Mouse (Mus musculus) stomach, embryonic 14.5 days (tissue): ENCODE data around the gene Adgrf5. TPM values are rescaled to one million over a fixed set of nuclear protein-coding genes. Genes with fewer than 3 reads are reported as not detected.
"Not testable (repeated sequence)": the region's sequence is repeated elsewhere in the genome, so short reads cannot be mapped to it uniquely, and the experiment has no call there.

ENCODE experiments used
- ATAC-seq: fragments of 200-750 bp; cut with Nextera tagmentation; 2 replicates; pipeline ENCODE4 v1.8.0; 2017; ENCODE audit warnings: low read depth, moderate TSS enrichment; ENCODE audit not compliant: insufficient number of reproducible peaks, insufficient read depth, low FRiP score
- H3K27ac ChIP-seq: fragments of 300-500 bp; sonication (generic); 2 replicates; pipeline ENCODE4 v1.5.1; 2014; ENCODE audit warnings: mild to moderate bottlenecking, low read length, moderate library complexity, mixed read lengths
- H3K27me3 ChIP-seq: fragments of 300-500 bp; sonication (generic); 2 replicates; pipeline ENCODE4 v1.6.1; 2014; ENCODE audit warnings: low read length, control low read depth, mixed read lengths; ENCODE audit not compliant: control insufficient read depth, insufficient read depth
- H3K36me3 ChIP-seq: fragments of 300-500 bp; sonication (generic); 2 replicates; pipeline ENCODE4 v1.6.1; 2014; ENCODE audit warnings: mild to moderate bottlenecking, control low read depth, low read length, moderate library complexity, mixed read lengths; ENCODE audit not compliant: control insufficient read depth, insufficient read depth
- H3K4me1 ChIP-seq: fragments of 300-500 bp; sonication (generic); 2 replicates; pipeline ENCODE4 v1.6.1; 2014; ENCODE audit warnings: low read length, control low read depth, mixed read lengths; ENCODE audit not compliant: control insufficient read depth, insufficient read depth
- H3K4me2 ChIP-seq: fragments of 300-500 bp; sonication (generic); replicated peaks from 2 replicates; pipeline ENCODE4 v1.6.1; 2014; ENCODE audit warnings: low read depth, low read length, control low read depth
- H3K4me3 ChIP-seq: fragments of 300-500 bp; sonication (generic); 2 replicates; pipeline ENCODE4 v1.5.1; 2014; ENCODE audit warnings: low read depth, low read length, control low read depth
- H3K9ac ChIP-seq: fragments of 300-500 bp; sonication (generic); replicated peaks from 2 replicates; pipeline ENCODE4 v1.6.1; 2014; ENCODE audit warnings: low read depth, mild to moderate bottlenecking, control low read depth, low read length, moderate library complexity, mixed read lengths
- H3K9me3 ChIP-seq: fragments of 300-500 bp; sonication (generic); 2 replicates; pipeline ENCODE4 v1.6.1; 2016; ENCODE audit warnings: low read depth, low read length, control low read depth; ENCODE audit not compliant: control insufficient read depth
- WGBS: fragments of 180-500 bp; shearing (Covaris S2); extraction: QIAGEN DNeasy Blood & Tissue Kit; methylation state at CpG from one replicate; pipeline ENCODE4 v1.1.7; 2014; 5-methylcytosine and 5-hydroxymethylcytosine counted together
- polyA plus RNA-seq: library from polyadenylated mRNA; unstranded; fragments of >200 nt; fragmentation: Nextera tagmentation; extraction: Ambion mirVana; gene quantifications from 2 replicates; pipeline ENCODE4 v1.2.1, GENCODE M21; 2014

The Adgrf5 gene
- polyA plus RNA-seq, 1 experiment from 2014 or later: 11.6 TPM

DNA sequence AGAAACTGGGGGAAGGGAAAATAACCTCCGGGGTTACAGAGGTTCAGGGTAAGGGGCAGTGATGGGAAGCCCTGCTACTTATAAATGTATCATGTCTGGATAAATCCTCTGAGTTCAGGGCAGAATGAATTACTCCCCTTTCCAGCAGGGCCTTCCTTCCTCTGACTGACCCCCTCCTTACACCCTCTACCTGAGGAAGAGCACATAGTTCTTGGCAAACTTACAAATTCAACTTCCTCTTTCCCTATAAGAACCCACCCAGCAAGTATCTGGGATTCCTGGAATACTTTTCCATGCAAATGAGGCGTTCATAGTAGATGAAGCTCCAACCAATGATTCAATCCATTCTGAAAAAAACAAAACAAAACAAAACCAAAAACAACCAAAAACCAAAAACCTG lies 22.6 kb upstream of the Adgrf5 start:
- ATAC-seq: no peak
- 85% methylated on average over 2 of the region's 2 CpGs for WGBS
- Histone ChIP-seq H3K4me3 (no peak overlapping the region), H3K9ac (no peak overlapping the region), H3K36me3 (no peaks in the 10 kb centered on the region), H3K27me3 (no peaks in the 10 kb centered on the region), H3K9me3 (no peaks in the 10 kb centered on the region), H3K4me2 (no peak overlapping the region), H3K27ac (no peak overlapping the region), H3K4me1 (no peaks in the 10 kb centered on the region)

DNA sequence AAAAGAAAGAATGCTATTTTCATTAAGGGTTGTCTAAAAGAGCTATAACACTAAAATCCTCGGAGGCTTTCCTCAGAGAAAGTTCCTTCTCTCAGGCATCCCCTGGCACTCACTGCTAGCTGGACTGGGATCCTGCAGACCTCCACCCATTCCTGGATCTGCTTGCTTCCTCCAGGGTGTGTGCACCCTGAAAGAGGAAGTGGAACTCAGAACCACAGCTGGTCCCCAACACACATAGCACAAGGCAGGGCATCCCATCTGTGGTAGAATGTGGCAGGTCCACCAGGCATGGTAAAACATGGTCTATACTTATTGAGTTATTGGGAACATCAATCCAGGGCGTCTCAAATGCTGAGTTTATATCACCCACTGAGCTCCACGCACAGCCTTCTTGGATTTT lies 22.0 kb upstream of the Adgrf5 start:
- Histone ChIP-seq H3K4me3 (no peak overlapping the region), H3K9ac (no peak overlapping the region), H3K4me2 (no peak overlapping the region), H3K27ac (no peak overlapping the region), H3K36me3 (no peaks in the 10 kb centered on the region), H3K4me1 (no peaks in the 10 kb centered on the region), H3K27me3 (no peaks in the 10 kb centered on the region), H3K9me3 (no peaks in the 10 kb centered on the region)
- WGBS: 83% methylated on average over 3 of the region's 3 CpGs
- no peak for ATAC-seq

DNA sequence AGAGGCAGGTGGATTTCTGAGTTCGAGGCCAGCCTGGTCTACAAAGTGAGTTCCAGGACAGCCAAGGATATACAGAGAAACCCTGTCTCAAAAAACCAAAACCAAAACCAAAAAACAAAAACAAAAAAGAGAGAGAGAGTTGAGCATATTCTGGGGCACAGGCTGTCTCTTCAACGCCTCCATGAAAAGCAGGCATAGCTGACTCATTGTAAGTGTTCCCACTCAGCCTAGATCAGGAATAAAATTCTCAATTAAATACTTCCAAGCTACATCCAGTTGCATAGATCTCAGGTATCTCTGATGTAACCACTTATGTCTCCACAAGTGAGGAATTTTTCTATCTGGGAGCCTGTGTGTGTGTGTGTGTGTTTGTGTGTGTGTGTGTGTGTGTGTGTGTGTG lies 13.8 kb upstream of the Adgrf5 start:
- not testable (repeated sequence) for H3K9ac ChIP-seq, H3K4me1 ChIP-seq, H3K4me3 ChIP-seq, H3K4me2 ChIP-seq, H3K9me3 ChIP-seq, ATAC-seq, H3K27ac ChIP-seq, H3K27me3 ChIP-seq, H3K36me3 ChIP-seq
- WGBS: 92% methylated on average over 2 of the region's 2 CpGs

DNA sequence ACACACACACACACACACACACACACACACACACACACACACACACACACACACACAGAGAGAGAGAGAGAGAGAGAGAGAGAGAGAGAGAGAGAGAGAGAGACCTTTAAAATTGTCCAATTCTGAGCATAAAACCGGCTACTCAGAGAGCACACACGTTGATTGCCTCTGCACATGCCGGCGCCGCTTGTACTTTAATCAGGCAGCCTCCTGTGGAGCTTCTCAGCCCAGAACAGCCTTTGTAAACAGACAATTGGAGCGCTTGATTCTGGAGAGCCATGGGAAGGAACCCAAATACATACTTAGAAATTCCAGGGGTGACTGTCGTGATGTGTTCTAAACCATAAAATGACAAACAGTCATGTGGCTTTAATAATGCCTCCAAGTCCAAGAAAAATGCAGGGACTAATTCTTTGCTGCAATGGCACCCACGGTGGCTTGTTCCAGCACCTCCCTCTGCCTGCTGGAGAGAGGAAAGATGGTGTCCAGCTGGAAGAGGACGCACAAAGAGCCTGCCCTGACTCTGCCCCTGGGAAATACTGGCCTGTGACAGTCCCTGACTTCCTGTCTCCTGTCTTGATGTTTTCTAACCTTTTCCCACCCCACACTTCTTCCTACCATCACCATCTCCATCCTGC lies 2.2 kb upstream of the Adgrf5 start:
- Histone ChIP-seq H3K27ac (no peak overlapping the region), H3K36me3 (no peaks in the 10 kb centered on the region), H3K9me3 (no peaks in the 10 kb centered on the region), H3K4me1 (peaks cover 6% of the 10 kb centered on the region; the same call in 1 of the 2 replicates), H3K9ac (no peak overlapping the region), H3K4me3 (no peak overlapping the region), H3K4me2 (no peak overlapping the region), H3K27me3 (no peaks in the 10 kb centered on the region)
- no peak for ATAC-seq
- 30% methylated on average over 9 of the region's 9 CpGs for WGBS

DNA sequence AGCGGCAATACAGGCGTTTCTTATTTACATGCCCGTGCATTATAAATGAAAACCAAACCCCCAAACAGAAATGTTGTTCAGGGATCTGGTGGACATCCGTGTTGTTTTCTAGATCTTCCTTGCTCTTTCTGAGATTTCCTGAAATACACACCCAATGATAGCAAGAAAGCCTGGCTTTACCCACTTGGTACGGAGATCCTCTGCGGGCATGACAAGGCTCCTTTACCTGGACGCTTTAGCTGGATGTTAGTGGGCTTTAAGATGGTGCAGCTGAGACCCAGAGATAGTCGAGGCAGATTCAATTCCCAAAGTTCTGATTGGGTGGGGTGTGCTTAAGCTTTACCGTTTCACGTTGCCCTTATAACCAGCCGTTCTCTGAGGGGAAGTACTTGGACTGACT lies 770 bp downstream of the Adgrf5 start:
- ATAC-seq: no peak
- WGBS: 72% methylated on average over 11 of the region's 11 CpGs
- H3K27me3 ChIP-seq: no peaks in the 10 kb centered on the region
- H3K36me3 ChIP-seq: no peaks in the 10 kb centered on the region
- no peak overlapping the region for H3K27ac ChIP-seq
- H3K4me3 ChIP-seq: peak overlapping the region; percentile 21; the same call in 1 of the 2 replicates
- no peak overlapping the region for H3K4me2 ChIP-seq
- no peak overlapping the region for H3K9ac ChIP-seq
- H3K4me1 ChIP-seq: peaks cover 6% of the 10 kb centered on the region; the same call in 1 of the 2 replicates
- no peaks in the 10 kb centered on the region for H3K9me3 ChIP-seq

DNA sequence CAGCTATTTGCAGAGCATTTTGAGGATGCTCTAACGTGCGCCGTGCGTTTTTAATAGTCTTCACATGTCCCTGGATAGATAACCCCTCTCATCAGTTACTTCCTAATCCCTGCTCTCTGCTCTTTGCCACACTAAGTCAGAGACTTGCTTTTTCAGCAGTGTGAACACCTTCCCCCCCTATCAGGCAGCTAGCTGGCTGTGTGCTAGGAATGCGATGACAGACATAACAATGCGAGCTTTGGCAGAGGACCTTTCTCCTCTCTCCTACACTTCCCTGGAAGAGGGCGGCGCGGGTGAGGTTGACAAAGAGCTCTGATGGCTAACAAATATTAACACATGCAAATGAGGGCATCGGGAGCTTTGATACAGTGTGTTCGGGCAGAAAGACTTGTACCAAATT lies 2.1 kb downstream of the Adgrf5 start:
- Histone ChIP-seq H3K4me3 (no peak overlapping the region), H3K9ac (no peak overlapping the region), H3K4me2 (no peak overlapping the region), H3K9me3 (no peaks in the 10 kb centered on the region), H3K36me3 (no peaks in the 10 kb centered on the region), H3K4me1 (peaks cover 6% of the 10 kb centered on the region; the same call in 1 of the 2 replicates), H3K27ac (no peak overlapping the region), H3K27me3 (no peaks in the 10 kb centered on the region)
- ATAC-seq: no peak
- 52% methylated on average over 11 of the region's 11 CpGs for WGBS

DNA sequence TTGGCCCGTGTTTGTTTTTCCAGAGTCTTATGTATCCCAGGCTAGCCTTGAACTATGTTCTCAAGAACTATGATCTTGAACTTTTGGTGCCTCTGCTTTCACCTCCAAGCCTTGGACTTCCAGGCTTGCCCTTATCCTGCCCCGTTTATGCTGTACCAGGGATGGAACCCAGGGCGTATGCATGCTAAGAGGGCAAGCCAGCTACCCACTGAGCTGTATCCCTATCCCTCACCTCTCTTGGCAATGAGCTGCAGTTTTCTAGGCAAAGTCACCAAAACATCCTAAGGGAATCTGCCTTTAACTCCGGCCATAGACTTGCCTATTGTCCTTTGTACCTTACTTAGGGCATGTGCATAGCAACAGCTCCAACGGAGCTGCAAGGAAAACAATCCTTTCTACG lies 2.6 kb downstream of the Adgrf5 start:
- no peak for ATAC-seq
- Histone ChIP-seq H3K9me3 (no peaks in the 10 kb centered on the region), H3K4me1 (peaks cover 6% of the 10 kb centered on the region; the same call in 1 of the 2 replicates), H3K4me2 (no peak overlapping the region), H3K9ac (no peak overlapping the region), H3K27me3 (no peaks in the 10 kb centered on the region), H3K36me3 (no peaks in the 10 kb centered on the region), H3K27ac (no peak overlapping the region), H3K4me3 (no peak overlapping the region)
- WGBS: 61% methylated on average over 6 of the region's 6 CpGs

DNA sequence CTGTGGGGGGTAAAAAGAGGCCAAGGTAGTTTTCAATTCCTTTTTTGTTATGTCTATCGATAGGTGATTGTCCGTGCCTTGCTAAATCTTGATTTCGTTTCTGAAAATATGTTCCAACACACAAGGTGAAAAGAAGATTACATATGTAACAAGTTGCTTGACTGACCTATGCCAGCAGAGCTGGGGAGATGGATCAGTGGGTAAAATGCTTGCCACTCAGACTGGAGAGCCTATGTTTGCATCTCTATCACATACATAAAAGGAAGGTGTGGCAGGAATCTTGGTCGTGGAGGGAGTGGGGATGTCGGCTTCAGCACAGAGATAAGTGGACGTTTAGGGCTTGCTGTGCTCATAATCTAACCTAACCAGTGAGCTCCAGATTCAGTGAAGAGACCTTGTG lies 3.7 kb downstream of the Adgrf5 start:
- 51% methylated on average over 6 of the region's 6 CpGs for WGBS
- H3K4me3 ChIP-seq: no peak overlapping the region
- no peaks in the 10 kb centered on the region for H3K36me3 ChIP-seq
- no peak overlapping the region for H3K9ac ChIP-seq
- no peaks in the 10 kb centered on the region for H3K27me3 ChIP-seq
- H3K27ac ChIP-seq: no peak overlapping the region
- H3K4me1 ChIP-seq: peaks cover 6% of the 10 kb centered on the region; the same call in 1 of the 2 replicates
- ATAC-seq: no peak
- no peaks in the 10 kb centered on the region for H3K9me3 ChIP-seq
- H3K4me2 ChIP-seq: no peak overlapping the region

DNA sequence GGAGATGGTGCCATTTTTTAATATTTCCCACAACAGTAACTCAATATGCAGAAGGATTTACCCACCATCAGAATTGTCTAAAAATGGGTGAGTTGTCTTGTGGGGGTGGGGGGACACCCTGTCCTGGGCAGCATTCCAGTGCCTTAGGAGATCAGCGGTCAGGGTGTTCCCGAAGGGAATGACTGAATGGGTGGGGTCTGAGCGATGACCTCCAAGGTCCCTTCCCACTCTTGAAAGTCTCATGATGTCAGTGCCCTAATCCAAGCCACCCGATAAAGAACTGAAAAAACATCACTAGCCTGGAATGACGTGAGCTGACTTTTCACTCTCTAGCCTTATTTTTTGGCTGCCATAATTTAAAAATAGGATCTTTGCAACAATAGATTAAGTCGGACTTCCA lies 5.0 kb downstream of the Adgrf5 start:
- WGBS: 74% methylated on average over 6 of the region's 6 CpGs
- Histone ChIP-seq H3K27ac (no peak overlapping the region), H3K4me1 (peaks cover 3% of the 10 kb centered on the region; the same call in 1 of the 2 replicates), H3K4me2 (no peak overlapping the region), H3K36me3 (no peaks in the 10 kb centered on the region), H3K27me3 (no peaks in the 10 kb centered on the region), H3K9me3 (no peaks in the 10 kb centered on the region), H3K4me3 (no peak overlapping the region), H3K9ac (no peak overlapping the region)
- ATAC-seq: no peak
